Mouse (Mus musculus): ENCODE data around the gene Lrfn4.

GRCm38 (mm10) chr19:4569356-4570236 lies 45.9 kb downstream of the Lrfn4 start:
- no peak for TF ChIP-seq CTCF (IDR thresholded peaks at IDR 0.05; ENCODE audit: borderline replicate concordance, insufficient read depth, low read length)
- no peak for TF ChIP-seq POLR2A (IDR thresholded peaks at IDR 0.05; ENCODE audit: low read depth, low read length)

Data from embryonic fibroblast, embryonic 13.5 days (primary cell).